Mouse (Mus musculus) telencephalon, adult 2 months (tissue): ENCODE data around the gene Ccdc42.

Experiments used
- DNase-seq: peaks from one replicate; pipeline ENCODE4 v3.0.0-alpha.2; 2011; ENCODE audit warnings: low read depth, low spot score

The Ccdc42 gene

DNA sequence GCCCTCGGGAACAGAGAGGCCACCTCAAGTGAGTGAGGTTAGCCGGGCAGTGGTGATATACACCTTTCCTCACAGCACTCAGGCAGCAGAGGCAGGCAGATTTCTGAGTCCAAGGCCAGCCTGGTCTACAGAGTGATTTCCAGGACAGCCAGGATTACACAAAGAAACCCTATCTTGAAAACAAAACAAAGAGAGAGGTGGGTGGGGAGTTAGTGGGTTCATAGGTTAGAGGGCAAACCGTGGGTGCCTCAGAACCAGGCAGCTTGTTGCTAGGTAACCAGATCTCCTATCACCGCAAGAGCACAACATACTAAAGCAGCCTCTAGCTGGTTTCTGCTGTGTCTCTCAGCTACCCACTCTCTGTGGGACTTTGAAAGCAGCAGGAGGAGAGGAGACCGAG lies at the start of gene Ccdc42:
Gene Ccdc42, plus strand, starts transcription at position 301 of the 400 bp plus-strand sequence.
- DNase-seq: no peak

DNA sequence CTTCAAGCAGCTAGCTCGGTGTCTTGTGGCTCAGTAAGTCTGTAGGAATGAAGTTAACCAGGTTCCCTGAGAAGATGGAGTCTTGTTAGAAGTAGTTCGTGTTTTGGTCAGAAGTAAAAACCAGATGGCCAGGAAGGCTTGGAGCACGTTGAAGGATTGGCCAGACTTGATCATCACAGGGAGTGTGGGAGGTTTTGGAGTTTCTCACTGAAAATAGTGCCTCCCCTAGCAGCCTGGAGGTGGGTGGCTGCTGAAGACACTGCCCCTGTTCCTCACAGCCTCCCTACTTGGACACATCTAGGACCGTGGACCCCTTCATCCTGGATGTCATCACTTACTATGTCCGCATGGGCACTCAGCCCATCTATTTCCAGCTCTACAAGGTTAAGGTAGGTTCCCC lies 47.2 kb upstream of the Ccdc42 start:
- DNase-seq: peak; percentile 70

DNA sequence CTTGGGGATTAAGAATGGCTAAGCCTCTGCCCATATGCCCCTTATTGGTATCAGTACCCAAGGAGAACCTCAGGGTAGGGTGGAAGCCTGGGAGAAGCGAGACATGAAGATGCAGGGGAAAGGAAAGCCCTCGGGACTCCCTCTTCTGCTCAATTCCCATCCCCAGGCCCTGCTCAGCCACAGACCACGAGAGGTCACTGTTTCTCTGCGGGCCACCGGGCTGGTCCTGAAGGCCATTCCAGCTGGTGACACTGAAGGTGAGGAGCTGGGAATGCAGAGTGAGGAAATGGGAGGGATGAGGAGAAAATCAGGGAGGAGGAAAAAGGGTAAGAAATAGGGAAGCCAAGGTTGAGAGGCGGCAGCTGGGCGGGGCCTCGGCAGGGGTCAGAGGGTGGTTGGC lies 42.3 kb upstream of the Ccdc42 start:
- no peak for DNase-seq

DNA sequence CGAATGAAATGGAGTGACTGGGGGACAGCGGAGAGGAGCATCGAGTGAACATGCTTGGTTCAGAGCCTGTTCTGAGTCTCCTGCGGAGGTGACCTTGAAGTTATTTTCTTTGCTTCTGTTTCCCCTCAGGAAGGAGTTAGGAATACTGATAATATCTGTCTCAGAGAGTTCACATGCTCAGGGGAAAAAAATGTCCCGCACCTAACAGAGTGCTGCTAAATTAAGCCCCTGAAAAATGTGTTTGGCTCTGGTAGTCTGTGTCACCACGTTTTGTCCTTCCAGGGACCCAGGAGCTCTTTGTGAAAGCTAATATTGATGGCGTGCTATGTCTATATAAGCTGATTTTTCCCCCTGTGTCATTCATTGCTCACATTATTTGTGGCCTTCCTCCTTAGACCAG lies 41.6 kb upstream of the Ccdc42 start:
- DNase-seq: no peak

DNA sequence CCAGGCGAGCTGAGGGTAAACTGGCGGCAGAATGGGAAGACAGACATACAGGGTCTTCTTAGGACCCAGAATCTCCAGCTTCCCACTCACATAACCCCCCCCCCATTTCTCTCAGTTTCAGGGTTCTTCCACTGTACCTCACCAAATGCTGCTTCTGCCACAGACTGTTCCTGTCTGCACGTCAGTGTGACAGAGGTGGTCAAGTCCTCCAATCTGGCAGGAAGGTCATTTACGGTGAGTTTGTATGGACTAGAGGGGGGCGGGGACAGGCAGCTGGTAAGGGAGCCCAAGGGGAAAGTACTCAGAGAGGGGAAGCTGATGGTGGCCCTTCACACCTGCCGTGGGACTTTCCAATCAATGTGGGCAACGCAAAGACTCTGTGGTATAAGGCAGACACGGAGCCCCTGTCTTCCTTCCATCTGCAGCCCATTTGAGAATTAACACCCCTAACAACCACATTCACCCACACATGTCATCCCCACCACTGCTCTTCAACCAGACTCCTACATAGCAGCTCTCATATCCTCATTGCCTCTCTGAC lies 41.1 kb upstream of the Ccdc42 start:
- DNase-seq: no peak

DNA sequence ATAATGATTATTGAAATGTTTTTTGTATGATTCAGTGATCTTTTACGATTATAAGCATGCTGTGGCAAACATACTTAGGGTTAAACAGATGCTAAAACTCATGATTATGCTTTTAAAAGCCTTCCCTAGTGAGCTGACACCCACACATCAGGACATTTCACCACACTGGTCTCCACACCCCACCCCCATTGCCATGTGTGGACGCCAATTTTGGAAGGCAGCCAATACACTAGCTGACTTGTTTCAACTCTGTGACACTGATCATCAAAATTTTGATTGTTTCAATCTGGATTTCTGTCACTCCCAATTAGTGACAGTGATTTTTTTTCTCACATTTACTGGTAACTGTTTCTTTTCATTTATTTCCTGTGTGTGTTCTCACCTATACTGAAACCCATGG lies 39.3 kb upstream of the Ccdc42 start:
- no peak for DNase-seq

DNA sequence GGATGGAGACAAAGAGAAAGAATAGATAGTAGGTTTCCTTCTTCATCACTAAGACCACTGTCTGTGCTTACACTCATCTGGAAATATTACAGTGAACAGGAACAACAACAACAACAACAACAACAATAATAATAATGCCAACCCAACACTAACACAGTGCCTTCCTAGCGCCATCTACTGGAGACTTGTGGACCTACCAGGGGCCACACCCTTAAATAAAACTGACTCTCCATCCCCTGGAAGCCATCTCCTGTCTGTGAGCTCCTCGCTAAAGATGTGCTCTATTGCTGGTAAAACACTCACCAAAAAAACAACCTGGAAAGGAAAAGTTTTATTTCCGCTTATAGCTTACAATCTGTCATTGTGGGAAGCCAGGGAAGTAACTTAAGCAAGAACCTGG lies 37.2 kb upstream of the Ccdc42 start:
- no peak for DNase-seq

DNA sequence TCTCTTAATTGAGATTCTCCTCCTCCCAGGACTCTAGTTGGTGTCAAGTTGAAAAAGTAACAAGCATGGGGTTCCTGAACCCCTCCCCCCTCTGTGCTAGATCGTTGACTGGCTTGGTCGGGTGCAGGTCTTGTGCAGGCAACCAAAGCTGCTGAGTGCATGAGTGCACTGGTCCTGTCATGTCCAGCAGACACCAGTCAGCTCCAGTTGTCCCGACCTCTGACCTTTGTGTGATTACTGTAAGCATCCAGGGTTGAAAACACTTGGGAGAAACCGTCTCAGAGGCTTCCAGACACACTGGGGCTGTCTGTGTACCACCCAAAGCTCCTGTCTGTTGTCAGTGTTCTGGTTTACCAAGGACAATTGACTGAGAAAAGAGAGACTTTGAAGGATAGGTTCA lies 36.5 kb upstream of the Ccdc42 start:
- no peak for DNase-seq

DNA sequence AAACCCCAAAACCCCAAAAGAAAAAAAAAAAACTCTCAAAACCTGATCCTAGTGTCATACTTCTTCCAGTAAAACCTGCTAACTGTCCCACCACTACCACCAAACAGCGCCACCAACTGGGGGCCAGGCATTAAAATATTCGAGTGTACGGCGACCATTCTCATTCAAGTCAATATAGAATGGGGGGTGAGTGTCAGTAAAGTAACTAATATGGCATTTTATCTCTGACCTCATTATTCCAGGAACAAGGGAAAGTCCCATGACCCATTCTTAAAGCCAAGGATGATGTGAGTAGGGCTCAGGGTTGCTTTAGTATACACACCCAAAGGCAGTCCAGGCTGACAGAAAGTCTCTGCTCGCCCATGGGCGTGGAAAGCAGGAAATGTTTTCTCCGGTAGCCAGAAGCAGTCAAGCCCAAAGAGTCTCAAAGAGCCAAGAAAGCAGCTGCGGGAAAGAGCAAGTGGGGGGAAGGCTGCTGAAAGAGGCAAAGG lies 32.8 kb upstream of the Ccdc42 start:
- no peak for DNase-seq

DNA sequence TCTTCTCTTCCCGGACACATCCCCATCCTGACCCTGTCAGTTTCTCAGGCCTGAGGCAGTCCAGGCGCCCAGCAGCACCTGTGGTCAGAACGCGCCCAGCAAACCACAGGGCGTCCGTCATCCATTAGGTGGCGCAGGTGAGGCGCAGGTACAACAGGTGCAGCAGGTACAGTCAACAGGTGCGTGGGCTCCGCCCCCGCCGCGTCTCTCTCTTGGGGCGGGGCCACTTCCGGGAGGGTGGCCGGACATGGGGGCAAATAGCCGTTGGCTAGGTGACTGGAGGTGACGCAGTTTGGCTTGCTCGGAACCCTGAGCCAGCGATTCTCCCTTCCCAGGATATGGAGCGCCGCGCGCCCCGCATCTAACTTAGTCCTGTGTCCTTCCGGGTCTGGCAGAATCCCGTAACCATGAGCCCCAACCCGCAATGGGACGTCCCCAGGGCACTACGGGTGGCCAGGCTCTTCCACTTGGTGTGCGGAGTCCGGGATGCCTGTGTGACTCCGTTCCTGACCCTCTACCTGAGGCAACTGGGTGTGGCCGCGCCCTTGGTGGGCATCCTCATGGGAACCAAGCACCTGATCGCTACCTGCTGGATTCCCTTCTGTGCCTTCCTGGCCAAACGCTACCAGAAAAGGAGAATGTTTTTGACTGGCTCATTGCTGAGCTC lies 30.8 kb upstream of the Ccdc42 start, which contains the start of gene Mfsd6l:
Gene Mfsd6l, plus strand, starts transcription at position 269 of the 667 bp plus-strand sequence.
- DNase-seq: no peak

DNA sequence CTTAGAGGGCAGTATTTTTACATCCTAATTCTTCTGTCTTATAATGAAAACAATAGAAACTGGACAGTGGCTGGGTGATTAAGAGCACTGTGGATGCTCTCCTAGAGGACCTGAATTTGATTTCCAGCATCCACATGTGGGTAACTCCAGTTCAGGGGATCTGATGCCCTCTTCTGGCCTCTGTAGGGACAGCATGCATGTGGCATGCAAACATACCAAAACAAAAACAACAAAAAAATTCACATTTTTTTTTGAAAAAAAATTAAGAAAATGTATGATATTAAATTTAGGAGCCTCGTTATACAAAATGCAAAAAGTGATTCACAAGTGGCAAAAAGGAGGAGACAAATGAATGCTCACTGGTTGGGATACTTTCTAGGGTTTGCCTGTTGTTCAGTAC lies 27.3 kb upstream of the Ccdc42 start:
- no peak for DNase-seq

DNA sequence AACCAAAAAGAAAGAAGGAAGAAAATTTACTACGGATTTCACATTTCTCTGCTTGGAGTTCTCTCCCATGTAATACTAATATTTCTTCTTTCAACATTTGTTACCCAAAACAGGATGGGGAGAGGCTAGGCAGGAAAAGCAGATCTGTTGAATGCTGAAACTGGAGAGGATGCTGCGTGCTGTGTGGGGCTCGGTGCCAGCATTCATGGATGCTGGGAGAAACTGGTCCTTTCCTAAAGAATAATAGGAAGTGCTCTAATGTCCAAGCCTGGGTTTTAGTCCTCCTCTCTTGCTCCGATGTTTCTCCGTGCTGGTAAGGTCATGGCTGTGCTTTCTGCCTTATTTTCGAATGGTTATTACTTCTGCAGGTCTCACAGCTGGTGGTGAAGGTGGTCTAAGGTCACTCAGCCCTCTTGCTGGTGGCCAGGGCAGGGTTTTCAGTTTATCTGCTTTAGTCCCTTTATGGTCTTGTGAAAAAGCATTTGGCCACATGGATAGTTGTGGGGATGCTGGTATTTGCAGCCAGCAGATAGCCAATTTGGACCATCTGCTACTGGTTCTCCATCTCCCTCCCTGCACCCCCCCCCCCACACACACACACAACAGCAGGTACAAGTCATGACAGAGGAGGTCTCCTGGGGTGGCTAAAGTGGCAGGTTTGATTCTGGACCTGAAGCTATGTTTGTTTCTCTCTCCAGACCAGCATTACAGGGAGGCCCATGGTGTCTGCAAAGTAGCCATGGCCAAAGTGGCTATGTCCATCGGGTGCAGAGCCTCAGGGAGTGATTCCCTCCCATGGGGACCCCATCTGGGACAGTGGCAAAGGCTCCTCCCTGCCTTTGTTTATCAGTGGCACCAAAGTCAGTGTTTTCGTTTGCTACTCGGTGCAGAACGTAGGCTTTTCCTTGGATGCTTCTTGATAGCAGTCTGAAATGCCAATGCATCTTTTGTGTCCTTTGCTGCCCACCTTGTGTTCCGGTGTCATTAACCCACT lies 24.6 kb upstream of the Ccdc42 start:
- DNase-seq: no peak

DNA sequence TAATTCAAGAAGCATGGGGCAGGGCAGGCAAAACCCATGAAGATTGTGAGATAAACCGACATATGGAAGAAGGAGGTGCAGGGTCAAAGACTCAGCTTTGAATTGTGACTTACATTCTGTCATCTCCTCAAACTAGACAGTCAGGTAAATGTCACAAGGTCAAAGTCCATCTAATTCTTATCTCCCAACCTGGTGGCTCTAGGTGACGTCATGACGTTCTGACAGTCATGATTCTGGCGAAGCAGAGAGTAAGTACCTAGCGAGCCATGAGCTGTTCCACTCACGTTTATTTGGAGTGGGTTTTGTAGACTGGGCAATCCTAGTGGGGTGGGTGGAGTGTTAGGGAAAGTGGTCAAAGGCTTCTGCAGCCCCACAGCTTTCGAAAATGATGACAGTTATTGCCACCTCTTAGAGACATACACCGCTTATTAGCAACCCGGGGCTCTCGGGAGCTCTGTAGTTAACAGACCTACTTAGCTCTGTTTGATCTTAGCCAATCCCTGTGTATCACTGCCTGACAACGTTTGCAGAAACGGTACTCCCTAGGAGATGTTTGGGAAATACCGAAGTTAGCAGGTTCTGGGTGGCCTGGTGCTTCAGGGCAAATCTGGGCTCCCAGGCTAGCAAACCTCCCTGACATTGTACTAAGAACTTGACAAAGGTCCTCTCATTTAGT lies 22.3 kb upstream of the Ccdc42 start:
- no peak for DNase-seq

DNA sequence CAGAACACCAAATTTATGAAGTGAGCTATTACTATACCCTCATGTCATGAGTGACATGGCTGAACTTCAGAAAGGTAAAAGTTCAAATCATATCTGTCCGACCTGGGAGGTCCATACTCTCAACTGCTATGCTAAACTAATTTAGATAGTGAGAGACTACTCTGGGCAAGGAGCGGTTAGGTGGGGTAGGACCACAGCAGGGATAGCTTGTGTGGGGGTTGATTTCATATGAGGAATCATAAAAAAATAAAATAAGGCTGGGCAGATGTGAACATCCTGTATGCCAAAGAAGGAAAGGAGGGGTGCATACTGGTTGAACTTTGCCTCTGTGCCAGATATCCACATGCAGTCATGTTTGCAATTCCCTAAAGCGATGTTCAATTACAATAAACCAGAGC lies 21.8 kb upstream of the Ccdc42 start:
- no peak for DNase-seq

DNA sequence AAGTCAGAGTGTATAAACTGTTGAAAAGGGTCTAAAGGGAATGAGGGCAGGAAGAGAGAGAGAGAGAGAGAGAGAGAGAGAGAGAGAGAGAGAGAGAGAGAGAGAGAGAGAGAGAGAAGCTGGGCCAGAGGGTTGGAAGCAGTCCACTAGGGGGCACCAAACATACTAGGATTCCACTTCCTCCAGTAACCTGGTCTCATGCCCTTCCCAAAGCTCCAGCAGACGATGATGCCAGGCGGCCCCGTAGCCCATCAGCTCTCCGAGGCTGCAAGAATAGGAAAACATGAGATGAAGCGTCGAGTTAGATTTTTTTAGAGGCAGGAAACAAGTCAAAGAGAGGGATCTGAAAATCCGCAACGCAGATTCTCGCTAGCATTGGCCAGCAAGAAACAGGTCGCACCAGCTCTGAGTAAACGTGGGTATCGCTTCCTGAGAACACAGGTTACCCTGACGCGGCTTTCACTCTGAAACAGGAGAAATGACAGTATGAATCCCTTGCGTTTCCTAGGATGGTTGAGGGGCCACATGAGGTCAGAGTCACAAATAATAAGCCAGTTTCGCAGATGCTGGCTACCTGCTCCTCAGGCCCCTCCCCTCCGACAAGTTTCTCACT lies 20.3 kb upstream of the Ccdc42 start:
- DNase-seq: peak; percentile 89

DNA sequence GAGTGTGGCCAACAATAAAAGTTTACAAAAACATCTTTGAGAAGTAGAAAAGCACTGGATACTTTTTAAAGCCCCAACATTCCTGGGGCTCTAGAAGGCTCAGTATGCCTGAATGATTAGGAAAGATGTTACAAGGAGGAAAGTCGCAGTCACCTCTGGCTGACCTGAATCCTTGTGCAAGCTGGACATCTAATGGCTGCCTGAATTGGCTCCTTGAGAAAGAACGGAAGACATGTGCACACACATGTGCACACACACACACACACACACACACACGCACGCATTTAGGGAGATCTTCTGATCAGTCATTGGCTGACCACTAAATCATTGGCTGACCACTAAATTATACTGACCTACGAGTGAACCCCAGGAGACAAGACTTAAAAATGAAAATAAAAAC lies 16.0 kb upstream of the Ccdc42 start:
- DNase-seq: no peak

DNA sequence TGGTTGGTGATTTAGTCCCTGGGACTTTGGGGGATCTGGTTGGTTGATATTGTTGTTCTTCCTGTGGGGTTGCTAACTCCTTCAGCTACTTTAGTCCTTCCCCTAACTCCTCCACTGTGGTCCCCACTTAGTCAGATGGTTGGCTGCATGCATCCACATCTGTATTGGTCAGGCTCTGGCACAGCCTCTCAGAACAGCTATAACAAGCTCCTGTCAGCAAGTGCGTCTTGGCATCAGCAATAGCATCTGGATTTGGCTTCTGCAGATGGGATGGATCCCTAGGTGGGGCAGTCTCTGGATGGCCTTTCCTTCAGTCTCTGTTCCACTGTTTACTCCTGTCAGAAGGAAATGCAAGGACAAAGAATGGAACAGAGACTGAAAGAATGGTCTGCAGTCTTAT lies 9.7 kb upstream of the Ccdc42 start:
- no peak for DNase-seq

DNA sequence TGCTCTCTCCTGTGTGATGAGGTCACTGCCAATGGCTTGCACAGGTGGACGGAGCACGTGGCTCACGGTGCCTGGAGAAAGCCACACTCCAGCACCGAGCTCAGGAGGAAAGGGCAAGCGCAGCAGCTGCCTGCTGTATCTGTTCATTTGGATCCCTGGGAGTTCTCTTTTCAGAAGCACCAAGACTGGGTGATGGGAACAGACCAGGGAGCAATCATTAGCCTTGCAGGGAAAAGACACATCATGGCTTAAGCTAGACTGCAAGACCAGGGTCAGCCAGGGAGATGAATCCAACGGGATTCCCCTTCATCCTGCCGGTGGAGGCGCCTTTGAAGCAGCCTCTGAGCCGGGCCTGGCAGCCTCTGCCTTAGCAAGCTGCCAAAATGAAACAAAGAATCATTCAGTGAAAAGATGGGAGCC lies 7.3 kb upstream of the Ccdc42 start:
- DNase-seq: no peak

DNA sequence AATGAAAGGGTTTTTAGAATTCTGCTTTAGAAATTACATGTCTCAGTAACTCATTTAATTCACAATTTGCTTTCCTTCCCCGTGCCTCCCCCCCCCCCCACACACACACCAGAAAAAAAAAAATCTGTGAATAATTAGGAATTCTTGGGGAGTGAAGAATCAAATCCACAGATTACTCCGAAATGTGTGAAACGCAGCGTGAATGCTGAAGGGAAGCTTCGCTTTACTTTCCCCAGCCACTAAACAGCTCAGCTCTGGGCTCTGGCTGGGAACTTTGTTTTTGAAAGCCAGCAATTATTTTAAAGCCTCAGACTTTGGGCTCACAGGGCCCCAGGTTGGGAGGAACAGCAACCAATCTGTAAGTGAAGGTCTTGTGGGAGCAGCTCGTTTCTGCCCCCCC lies 6.3 kb upstream of the Ccdc42 start:
- no peak for DNase-seq

DNA sequence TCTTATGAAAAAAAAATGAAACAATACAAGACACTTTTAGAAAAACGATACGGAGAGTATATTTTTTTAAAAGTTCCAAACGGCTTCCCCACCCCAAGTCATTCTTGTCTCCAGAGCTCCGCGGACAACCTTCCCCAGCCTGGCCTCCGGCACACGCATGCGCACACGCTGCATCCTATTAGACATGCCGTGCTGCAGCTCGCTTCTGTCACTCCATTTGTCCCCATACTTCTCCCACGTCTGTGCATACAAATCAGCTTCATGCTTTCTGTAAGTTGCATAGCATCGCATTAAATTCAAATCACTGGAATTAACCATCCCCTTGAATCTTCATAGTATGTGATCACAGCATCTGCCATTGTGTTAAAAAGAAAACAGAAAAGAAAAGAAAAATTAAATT lies 3.6 kb upstream of the Ccdc42 start:
- peak; percentile 70 for DNase-seq

DNA sequence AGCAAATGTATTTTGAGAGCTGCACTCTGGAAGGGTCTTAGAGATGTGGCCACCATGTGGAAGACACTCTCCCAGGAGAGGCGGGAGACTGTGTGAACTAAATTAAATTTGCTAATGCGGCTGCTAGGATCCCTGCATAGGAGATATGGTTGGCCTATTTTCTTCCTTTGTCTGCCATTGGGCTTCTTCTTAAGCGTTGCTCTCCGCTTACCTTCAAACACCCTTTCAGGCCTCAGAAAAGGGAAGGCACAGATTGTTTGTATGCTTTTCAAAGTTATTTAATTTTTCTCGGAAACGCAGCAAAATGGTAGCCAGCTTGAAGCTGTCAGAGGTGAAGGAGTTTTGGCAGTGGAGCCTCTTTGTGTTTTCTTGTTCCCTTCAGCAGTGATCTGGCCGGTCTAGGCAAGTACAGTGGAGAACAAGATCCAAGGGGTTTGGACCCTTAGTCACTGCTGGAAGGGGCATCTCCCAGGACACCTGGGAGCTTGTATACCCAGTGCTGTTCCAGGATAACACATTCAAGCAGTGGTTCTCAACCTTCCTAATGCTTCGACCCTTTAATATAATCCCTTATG lies 2.8 kb upstream of the Ccdc42 start:
- DNase-seq: no peak
